Mouse (Mus musculus): ENCODE measurements around the gene Fcmr.

Gene Fcmr

DNA sequence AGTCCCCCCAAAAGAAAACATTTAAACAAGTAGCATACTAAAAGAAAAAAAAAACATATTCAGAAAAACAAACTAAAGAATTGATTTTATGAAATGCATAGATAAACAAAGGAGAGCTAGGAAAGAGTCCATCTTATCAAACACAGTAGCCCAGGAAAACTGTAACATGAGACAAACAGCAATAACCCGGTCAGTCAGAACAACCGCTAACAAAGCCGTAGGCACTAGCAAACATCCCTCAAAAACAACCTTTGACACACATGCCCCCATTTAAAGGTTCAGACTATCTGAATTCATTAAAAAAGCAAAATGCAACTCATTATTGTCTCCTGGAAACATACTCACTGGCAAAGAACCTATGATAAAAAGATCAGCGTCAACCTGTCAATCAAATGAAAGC lies 8.0 kb upstream of the Fcmr start:
- no peak for DNase-seq (ENCODE audit: low spot score in 2 of 2)

DNA sequence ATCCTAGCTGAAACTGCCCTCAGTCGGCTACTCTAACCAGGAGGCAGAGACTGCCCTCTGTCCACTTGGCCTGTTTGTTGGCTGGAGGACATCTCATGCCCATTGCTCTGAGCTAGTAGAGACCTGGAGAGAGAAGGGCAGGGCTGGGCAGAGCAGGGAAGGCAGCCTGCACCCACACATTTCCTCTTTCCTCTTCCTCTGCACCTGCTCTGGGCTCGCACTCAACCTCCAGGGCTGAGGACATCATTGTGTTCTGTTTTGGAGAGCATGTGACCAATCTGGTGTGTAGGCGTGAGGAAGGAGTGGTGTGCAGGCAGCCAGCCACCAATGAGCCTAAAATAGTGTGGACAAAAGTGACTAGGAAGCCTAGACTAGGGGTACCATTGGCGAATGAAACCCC lies 1.2 kb upstream of the Fcmr start:
- DNase-seq (ENCODE audit: low spot score in 2 of 2) = peak in 1 of 2 experiments; percentile 84

DNA sequence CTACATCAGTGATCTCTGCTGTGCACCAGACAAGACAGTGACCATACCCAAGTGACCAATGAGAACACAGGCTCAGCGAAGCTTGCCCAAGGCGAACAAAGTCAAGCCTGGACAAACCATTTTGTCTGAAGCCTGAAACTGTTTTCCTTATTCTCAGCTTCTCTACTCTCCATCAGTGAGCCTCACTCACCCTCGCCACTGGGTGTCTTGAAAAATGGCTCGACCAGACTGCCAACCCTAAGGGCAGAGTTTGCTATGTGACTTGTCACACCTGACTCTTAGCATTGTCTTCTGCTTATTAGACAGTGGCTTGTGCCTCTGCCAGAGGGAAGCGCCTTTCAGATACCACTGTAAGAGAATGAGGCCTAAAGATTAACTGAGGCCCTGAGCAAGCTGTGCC lies 728 bp upstream of the Fcmr start:
- peak in 1 of 2 experiments; percentile 30 for DNase-seq (ENCODE audit: low spot score in 2 of 2)

- no peak for DNase-seq (ENCODE audit: low spot score in 2 of 2)
Measured at GRCm38 (mm10) chr1:130872912-130873311, 7.4 kb downstream of the Fcmr start.

- DNase-seq (ENCODE audit: low spot score in 2 of 2) = peak in 1 of 2 experiments; percentile 35
Measured at GRCm38 (mm10) chr1:130875139-130875538, 9.7 kb downstream of the Fcmr start.

DNA sequence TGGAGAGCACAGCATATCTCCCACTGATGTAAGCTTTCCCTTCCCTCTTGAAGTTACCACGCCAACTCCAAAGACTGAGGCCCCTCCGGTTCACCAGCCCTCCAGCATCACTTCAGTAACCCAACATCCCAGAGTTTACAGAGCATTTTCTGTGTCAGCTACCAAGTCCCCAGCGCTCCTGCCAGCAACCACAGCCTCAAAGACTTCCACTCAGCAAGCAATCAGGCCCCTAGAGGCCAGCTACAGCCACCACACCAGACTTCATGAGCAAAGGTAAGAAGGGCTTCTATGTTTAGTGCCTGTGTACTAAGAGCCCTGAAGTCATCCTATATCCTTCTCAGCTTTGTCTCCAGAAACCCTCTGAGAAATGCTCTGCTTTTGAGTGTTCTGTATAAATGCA lies 10.4 kb downstream of the Fcmr start:
- DNase-seq (ENCODE audit: low spot score in 2 of 2) = no peak

DNA sequence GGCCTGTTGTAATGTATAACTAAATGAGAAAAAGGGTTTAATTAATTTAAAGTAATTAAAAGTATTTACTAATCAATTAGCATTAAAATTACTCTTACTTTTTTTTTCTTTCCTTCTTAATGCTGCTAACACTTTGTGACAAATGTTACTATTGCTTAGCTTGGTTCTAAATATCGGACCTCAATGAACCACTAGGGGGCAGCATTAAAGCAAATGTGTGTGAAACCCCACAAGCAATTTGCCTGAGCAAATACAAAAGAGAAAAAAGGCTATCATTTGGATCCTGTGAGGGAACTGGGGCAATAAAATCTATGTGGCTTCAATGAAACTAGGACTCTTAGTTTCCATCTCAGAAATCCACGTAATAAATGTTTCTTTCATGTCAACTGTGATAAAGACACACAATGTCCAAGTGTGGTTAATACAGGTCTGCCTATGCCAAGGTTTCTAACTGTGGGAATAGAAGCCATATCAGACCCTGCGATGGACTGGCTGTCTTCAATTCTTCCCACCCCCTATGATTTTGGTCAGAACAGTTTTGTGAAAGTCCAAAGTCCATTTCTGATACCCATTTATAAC lies 11.6 kb downstream of the Fcmr start:
- DNase-seq (ENCODE audit: low spot score in 2 of 2) = peak; percentile 26 to 53

DNA sequence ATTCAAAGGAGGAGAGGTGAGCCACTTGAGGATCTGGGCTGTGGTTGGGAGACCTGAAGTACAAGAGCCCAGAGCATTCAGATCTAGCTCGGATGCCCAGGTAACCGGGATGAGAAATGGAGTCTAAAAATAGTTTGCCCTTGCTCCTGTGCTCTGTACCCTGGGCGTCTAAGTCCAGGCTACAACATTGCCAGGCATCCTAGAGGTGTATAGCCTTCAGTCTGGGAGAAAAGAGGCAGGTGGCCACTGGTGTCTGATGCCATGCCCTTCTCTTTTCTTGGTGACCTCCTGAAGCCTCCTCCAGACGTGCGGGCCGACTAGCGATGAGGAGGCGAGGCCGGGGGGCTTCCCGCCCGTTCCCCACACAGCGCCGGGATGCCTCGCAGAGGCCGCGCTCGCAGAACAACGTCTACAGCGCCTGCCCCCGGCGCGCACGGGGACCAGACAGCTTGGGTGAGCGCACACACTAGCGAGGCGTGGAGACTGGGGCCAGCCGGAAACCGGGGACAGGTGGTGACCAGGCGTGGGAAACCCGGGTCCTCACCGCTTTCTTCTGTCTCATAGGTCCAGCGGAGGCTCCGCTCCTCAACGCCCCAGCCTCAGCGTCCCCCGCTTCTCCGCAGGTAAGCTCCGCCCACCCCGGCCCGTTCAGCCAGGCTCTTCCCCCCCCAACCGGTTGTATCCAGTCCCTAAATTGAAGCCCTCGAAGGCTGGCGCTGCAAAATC lies 12.6 kb downstream of the Fcmr start:
- DNase-seq (ENCODE audit: low spot score in 2 of 2) = peak in 1 of 2 experiments; percentile 20

GRCm38 (mm10) chr1:130879927-130880326 lies 14.5 kb downstream of the Fcmr start:
- no peak for DNase-seq (ENCODE audit: low spot score in 2 of 2)

DNA sequence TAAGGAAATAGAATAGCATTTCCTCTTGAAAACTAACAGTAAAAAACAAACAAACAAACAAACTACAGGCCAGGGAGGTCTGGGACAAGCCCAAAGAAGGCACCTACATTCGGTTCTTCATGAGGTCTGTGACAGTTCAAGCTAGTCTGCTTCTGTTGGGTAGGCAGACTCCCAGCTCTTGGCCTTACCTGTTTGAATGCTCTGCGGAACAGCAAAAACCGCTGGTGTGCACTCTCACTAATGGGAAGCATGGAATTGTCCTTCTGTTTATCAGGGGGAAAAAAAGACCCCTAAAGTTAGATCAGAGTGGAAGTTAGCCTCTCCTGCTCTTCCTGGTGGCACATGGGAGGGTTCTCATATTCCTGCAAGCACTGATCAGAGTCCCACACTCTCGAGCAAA lies 17.7 kb downstream of the Fcmr start:
- no peak for DNase-seq (ENCODE audit: low spot score in 2 of 2)

GRCm38 (mm10) chr1:130887354-130887753 lies 21.9 kb downstream of the Fcmr start, which contains the start of gene Il24:
Il24 (minus strand) TSS chr1:130887454.
- DNase-seq (ENCODE audit: low spot score in 2 of 2) = no peak

GRCm38 (mm10) chr1:130892446-130892845 lies 27.0 kb downstream of the Fcmr start:
- DNase-seq (ENCODE audit: low spot score in 2 of 2) = no peak

DNA sequence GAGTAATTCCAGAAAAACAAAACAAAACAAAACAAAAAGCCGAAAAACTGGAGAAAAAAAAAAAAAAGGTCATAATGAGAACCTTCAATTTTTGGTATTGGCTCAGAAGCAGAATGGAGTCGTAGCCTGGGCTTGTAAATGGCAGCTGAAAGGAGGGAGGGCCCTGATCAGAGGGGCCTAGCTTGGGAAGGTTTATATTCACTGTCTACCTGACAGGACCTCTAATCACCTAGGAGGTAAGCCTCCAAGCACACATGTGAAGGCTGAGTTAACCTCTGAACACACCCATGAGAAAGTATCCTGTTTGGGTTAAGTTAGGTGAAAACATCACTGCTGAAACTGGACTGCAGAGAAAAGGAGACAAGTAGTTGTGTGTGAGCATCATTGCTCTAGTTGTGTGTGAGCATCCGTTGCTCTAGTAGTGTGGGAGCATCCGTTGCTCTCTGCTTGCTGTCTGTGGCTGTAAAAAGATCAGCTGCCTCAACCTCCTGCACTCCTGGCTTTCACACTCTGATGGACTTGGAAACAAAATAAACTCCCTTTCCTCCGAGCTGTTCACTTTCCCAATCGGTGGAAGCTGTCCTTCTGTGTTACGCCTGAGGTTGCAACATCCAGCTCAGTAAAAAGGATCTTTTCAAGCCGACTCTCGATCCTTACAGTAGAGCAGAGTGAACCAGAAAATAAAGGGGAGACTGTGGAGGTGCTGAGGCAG lies 28.0 kb downstream of the Fcmr start:
- no peak for DNase-seq (ENCODE audit: low spot score in 2 of 2)

DNA sequence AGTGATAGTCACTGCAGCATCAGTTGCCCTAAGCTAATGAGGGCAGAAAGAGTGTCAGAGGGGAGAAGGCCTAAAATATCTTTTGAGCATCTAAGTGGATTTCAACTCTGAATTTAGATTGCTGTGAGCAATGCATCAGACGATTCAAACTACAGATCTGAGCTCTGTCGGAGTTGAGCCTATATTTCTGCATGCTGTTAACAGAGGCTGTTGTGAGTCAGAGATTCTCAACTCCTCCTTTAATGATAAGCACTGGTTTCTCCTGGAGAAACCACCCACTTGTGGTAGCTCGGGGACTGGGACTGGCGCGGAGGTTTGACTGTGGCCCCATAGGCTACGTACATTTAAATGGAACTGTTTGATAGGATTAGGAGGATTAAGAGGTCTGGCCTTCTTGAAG lies 29.0 kb downstream of the Fcmr start:
- no peak for DNase-seq (ENCODE audit: low spot score in 2 of 2)

- no peak for DNase-seq (ENCODE audit: low spot score in 2 of 2)
Measured at GRCm38 (mm10) chr1:130902505-130902904, 37.0 kb downstream of the Fcmr start.

DNA sequence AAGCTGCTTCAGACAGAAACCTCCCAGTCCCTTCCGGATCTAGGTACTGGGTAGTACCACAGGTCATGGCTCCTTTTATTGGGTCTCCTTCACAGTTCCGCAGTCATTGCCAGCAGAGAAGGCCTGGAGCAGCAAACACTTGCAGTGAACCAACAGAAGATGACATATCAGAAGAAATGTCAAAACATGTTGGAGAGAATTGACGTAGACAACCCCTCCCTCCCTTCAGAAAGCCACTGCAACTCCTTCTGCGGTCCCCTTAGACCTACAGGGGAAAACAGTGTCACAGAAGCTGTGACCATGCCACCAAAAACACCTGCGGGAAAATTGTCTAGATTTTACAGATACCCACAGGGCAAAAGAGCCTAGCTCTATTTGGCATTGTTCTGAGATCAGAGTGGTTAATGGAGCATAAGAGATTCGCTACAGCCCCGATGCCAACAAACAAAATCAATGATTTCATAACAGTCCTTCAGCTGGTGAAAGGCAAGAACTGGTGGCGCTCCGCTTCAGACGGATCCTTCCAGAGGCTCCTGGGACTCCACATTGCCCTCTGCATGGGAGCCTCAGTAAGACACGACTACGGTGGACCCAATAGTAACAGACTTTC lies 46.0 kb downstream of the Fcmr start, which contains the start of gene Il20:
TSS of gene Il20 (minus strand) at position 51 of the 610 bp plus-strand sequence.
- no peak for DNase-seq (ENCODE audit: low spot score in 2 of 2)

- DNase-seq (ENCODE audit: low spot score in 2 of 2) = no peak
Measured at GRCm38 (mm10) chr1:130918323-130918980, 53.0 kb downstream of the Fcmr start.

DNA sequence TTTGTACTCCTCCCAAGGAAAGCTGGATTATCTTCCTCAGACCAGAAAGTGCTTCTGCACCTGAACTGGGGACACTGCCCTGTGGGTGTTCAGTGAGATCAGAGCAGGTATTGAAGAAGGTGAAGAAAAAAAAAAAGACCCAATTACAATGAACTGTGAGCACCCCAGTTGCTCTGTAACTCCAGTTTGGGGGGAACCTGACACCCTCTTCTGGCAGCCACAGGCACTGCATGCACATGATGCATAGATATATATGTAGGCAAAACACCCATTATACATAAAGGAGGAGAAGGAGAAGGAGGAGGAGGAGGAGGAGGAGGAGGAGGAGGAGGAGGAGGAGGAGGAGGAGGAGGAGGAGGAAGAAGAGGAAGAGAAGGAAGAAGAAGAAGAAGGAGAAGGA lies 61.0 kb downstream of the Fcmr start:
- peak in 1 of 2 experiments; percentile 42 for DNase-seq (ENCODE audit: low spot score in 2 of 2)

Data from natural killer cell, adult 2 months (primary cell).